Mouse (Mus musculus) hindbrain, embryonic 16.5 days (tissue): ENCODE measurements around the gene Acnat2. TPM values are rescaled to one million over a fixed set of nuclear protein-coding genes. Genes with fewer than 3 reads are reported as not detected.
"Not testable (repeated sequence)": the region's sequence is repeated elsewhere in the genome, so short reads cannot be mapped to it uniquely, and the experiment has no call there.

Experiments used
- ATAC-seq: fragments of 200-750 bp; cut with Nextera tagmentation; 2 replicates; pipeline ENCODE4 v1.8.0; 2017; ENCODE audit warnings: moderate TSS enrichment, moderate library complexity
- H3K27ac ChIP-seq: fragments of 300-500 bp; sonication (generic); 2 replicates; pipeline ENCODE4 v1.5.1; 2014; ENCODE audit warnings: low read depth, mild to moderate bottlenecking, control low read depth, low read length, moderate library complexity
- H3K27me3 ChIP-seq: fragments of 300-500 bp; sonication (generic); replicated peaks from 2 replicates; pipeline ENCODE4 v1.6.1; 2014; ENCODE audit warnings: low read length; ENCODE audit not compliant: control insufficient read depth, insufficient read depth
- H3K36me3 ChIP-seq: fragments of 300-500 bp; sonication (generic); 2 replicates; pipeline ENCODE4 v1.6.1; 2014; ENCODE audit warnings: mild to moderate bottlenecking, low read length, moderate library complexity, mixed read lengths; ENCODE audit not compliant: control insufficient read depth, insufficient read depth
- H3K4me1 ChIP-seq: fragments of 300-500 bp; sonication (generic); 2 replicates; pipeline ENCODE4 v1.6.1; 2014; ENCODE audit warnings: low read depth, low read length; ENCODE audit not compliant: control insufficient read depth, insufficient read depth
- H3K4me2 ChIP-seq: fragments of 300-500 bp; sonication (generic); 2 replicates; pipeline ENCODE4 v1.6.1; 2014; ENCODE audit warnings: mild to moderate bottlenecking, low read length, control low read depth, moderate library complexity
- H3K4me3 ChIP-seq: fragments of 300-500 bp; sonication (generic); 2 replicates; pipeline ENCODE4 v1.5.1; 2014; ENCODE audit warnings: mild to moderate bottlenecking, low read length, control low read depth, moderate library complexity
- H3K9ac ChIP-seq: fragments of 300-500 bp; sonication (generic); 2 replicates; pipeline ENCODE4 v1.6.1; 2014; ENCODE audit warnings: low read depth, mild to moderate bottlenecking, control low read depth, low read length, moderate library complexity
- H3K9me3 ChIP-seq: fragments of 300-500 bp; sonication (generic); 2 replicates; pipeline ENCODE4 v1.6.1; 2014; ENCODE audit warnings: mild to moderate bottlenecking, low read length, moderate library complexity; ENCODE audit not compliant: control insufficient read depth
- WGBS: fragments of 180-500 bp; shearing (Covaris S2); extraction: QIAGEN DNeasy Blood & Tissue Kit; methylation state at CpG from one replicate; pipeline ENCODE4 v1.1.7; 2014; 5-methylcytosine and 5-hydroxymethylcytosine counted together
- polyA plus RNA-seq: library from polyadenylated mRNA; unstranded; fragments of >200 nt; fragmentation: Nextera tagmentation; extraction: Ambion mirVana; gene quantifications from 2 replicates; pipeline ENCODE4 v1.2.1, GENCODE M21; 2015

The Acnat2 gene
- polyA plus RNA-seq, result not detected in 2 replicates

DNA sequence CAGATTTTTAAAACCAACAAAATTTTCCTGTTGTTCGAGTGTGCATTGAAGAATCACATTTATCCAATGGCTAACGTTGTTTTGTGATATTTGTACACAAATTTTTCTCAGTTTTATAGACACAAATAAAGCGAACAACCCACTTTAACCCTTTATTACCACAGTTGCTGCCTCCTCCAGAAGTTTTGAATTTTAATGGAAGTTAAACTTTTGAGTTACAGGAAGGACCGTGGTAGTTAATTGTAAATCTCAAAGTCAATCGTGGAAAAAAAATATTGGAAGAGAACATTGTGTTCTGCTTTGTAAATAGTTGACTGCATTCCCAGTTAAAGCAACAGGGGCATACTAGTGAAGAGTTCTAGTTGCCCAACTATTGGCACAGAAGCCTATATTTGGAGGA, at the start of gene Acnat2:
Gene Acnat2 (minus strand): TSS at position 195 of the 400 bp plus-strand sequence.
- H3K4me3 ChIP-seq, H3K9me3 ChIP-seq, H3K27me3 ChIP-seq, ATAC-seq, H3K36me3 ChIP-seq, H3K9ac ChIP-seq, H3K27ac ChIP-seq, H3K4me1 ChIP-seq, H3K4me2 ChIP-seq: not testable (repeated sequence)
- 92% methylated on average over 5 of the region's 5 CpGs for WGBS

DNA sequence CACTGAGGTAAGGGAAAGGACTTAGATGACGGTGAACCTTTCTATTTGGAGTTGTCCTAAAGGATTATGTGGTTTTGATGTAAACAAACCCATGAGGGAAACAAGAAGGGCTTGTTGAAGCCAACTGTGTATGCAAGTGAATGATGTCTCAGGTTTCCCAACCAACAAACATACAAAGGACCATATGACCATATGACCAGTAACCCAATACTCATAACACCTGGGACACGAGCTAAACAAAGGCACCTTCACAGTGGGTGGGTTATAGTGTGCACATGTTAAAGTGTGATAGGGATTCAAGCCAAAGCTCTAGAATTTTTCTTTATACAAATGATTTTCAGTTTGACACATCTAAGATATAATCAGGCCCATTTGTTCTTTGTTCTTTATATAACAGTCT, 48.2 kb upstream of the Acnat2 start:
- H3K4me2 ChIP-seq, result no peak overlapping the region
- no peaks in the 10 kb centered on the region for H3K27me3 ChIP-seq
- 78% methylated on average over 2 of the region's 2 CpGs for WGBS
- no peak overlapping the region for H3K4me3 ChIP-seq
- no peak overlapping the region for H3K9ac ChIP-seq
- H3K36me3 ChIP-seq, result no peaks in the 10 kb centered on the region
- ATAC-seq, result no peak
- H3K4me1 ChIP-seq, result no peaks in the 10 kb centered on the region
- H3K27ac ChIP-seq, result no peak overlapping the region
- H3K9me3 ChIP-seq, result no peaks in the 10 kb centered on the region

DNA sequence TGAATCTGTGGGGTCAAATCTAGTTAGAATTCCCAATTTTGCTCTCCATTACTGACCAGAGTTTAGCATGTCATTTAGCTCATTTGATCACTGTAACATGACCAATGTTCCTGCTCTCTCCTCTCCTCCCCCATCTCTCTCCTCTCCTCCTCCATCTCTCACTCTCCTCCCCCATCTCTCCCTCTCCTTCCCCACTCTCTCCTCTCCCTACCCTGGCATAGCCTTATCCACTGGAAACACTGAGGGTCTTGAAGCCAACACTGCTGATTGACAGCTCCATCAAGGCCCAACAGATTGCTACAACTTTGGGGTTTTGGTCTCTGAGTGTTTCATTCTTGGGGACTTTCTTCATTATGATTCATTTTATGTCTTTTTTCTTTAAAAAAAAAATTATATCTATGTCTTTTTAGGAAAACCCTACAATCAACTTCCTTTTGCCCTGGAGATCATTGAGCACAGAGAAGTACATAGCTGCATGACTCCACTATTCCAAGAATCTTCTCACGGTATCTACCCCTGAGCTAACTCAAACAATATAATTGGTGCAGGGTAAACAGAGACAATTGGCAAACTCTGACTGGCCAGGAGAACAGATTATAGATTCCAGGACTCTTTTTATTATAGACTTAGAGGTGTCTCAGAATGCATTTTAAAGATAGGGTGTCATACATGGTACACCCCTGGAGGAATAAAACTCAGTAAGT, 44.0 kb upstream of the Acnat2 start:
- no peak for ATAC-seq
- H3K9me3 ChIP-seq, result no peaks in the 10 kb centered on the region
- no peak overlapping the region for H3K9ac ChIP-seq
- no peaks in the 10 kb centered on the region for H3K4me1 ChIP-seq
- no peak overlapping the region for H3K27ac ChIP-seq
- no peak overlapping the region for H3K4me3 ChIP-seq
- H3K4me2 ChIP-seq, result no peak overlapping the region
- H3K27me3 ChIP-seq, result no peaks in the 10 kb centered on the region
- no peaks in the 10 kb centered on the region for H3K36me3 ChIP-seq
- 82% methylated on average over 1 of the region's 1 CpGs for WGBS

DNA sequence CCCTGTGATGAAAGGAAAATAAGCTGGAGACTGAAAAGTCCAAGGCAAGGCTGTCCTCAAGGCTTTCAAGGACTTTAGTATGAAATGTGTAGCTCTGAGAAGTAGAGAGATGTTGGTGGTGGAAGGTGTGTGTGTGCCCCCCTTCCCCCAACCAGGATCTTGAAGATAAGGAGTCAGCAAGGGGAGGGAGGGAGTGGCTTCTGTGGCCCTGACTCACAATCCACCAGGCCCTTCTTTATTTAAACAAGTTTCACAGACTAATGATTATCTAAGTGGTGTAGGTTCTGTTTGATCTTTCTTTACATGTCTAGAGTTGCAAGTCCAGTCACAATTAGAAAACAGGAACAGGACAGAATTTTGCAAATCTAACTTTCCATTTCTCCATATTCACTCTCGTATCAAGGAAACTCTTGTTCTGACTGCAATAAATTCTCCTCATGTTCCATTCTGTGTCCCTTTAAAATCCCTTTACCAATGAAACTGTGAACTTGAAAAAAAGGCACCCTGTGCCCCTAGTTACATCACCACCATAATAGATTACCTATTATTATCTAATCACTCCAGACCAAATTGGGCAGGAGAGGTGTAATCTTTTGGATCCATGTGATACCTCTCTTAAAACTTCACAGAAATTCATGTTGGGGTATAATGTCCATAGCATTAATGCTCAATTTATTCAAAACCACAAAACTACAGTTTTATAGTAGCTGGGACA, 43.3 kb upstream of the Acnat2 start:
- not testable (repeated sequence) for H3K27ac ChIP-seq, ATAC-seq, H3K4me1 ChIP-seq, H3K9ac ChIP-seq, H3K36me3 ChIP-seq, H3K27me3 ChIP-seq, H3K4me2 ChIP-seq, H3K9me3 ChIP-seq, H3K4me3 ChIP-seq
- WGBS, result no CpG with 5 or more reads among the region's 1 CpGs

DNA sequence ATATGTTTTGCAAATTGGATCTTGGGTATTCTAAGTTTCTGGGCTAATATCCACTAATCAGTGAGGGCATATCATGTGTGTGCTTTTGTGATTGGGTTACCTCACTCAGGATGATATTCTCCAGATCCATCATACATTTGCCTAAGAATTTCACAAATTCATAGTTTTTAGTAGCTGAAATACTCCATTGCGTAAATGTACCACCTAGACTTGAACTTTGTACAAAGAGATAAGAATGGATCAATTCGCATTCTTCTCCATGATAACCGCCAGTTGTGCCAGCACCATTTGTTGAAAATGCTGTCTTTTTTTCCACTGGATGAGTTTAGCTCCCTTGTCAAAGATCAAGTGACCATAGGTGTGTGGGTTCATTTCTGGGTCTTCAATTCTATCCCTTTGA, 29.0 kb upstream of the Acnat2 start:
- ATAC-seq, H3K4me1 ChIP-seq, H3K9ac ChIP-seq, H3K36me3 ChIP-seq, H3K27ac ChIP-seq, H3K4me2 ChIP-seq, H3K27me3 ChIP-seq, H3K9me3 ChIP-seq, H3K4me3 ChIP-seq: not testable (repeated sequence)
- WGBS, result 96% methylated on average over 3 of the region's 3 CpGs

DNA sequence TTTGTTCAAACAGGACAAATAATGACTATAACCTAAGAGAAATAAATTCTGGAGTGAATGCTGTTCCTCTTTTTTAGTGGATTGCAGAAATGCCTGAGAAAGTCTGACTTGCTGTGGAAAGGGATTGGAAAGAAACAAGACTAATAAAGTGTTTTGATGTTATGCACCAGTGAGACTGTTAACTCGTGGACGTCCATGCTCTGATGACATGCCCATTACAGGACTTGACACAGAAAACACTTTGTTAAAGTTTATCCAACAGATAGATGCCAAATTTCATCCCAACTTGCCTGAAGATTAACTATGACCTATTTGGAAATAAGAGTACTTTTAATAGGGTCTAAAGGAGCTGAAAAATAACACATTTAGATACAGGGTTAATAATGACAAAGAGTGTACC, 2.2 kb upstream of the Acnat2 start:
- H3K4me3 ChIP-seq, ATAC-seq: not testable (repeated sequence)
- WGBS, result 70% methylated on average over 2 of the region's 2 CpGs

DNA sequence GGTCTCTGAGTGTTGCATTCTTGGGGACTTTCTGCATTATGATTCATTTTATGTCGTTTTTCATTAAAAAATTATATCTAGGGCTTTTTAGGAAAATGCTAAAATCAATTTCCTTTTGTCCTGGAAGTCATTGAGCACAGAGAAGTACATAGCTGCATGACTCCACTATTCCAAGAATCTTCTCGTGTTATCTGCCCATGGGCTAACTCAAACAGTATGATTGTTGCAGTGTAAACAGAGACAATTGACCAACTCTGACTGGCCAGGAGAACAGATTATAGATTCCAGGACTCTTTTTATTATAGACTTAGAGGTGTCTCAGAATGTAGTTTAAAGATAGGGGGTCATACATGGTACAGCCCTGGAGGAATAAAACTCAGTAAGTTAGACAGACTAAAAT, 21.1 kb downstream of the Acnat2 start:
- no peaks in the 10 kb centered on the region for H3K36me3 ChIP-seq
- H3K4me1 ChIP-seq, result no peaks in the 10 kb centered on the region
- H3K4me3 ChIP-seq, result no peak overlapping the region
- no peak overlapping the region for H3K4me2 ChIP-seq
- no peak overlapping the region for H3K9ac ChIP-seq
- H3K27me3 ChIP-seq, result no peaks in the 10 kb centered on the region
- WGBS, result 61% methylated on average over 2 of the region's 2 CpGs
- H3K9me3 ChIP-seq, result no peaks in the 10 kb centered on the region
- no peak overlapping the region for H3K27ac ChIP-seq
- no peak for ATAC-seq

More for the DNA sequence above, 2.2 kb upstream of the Acnat2 start:
- H3K9me3 ChIP-seq, H3K27me3 ChIP-seq, H3K36me3 ChIP-seq, H3K9ac ChIP-seq, H3K4me2 ChIP-seq, H3K4me1 ChIP-seq, H3K27ac ChIP-seq: not testable (repeated sequence)

DNA sequence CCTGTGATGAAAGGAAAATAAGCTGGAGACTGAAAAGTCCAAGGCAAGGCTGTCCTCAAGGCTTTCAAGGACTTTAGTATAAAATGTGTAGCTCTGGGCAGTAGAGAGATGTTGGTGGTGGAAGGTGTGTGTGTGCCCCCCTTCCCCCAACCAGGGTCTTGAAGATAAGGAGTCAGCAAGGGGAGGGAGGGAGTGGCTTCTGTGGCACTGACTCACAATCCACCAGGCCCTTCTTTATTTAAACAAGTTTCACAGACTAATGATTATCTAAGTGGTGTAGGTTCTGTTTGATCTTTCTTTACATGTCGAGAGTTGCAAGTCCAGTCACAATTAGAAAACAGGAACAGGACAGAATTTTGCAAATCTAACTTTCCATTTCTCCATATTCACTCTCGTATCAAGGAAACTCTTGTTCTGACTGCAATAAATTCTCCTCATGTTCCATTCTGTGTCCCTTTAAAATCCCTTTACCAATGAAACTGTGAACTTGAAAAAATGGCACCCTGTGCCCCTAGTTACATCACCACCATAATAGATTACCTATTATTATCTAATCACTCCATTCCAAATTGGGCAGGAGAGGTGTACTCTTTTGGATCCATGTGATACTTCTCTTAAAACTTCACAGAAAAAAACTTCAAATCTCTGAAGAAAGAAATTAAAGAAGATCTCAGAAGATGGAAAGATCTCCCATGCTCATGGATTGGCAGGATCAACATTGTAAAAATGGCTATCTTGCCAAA, 24.2 kb downstream of the Acnat2 start:
- H3K27ac ChIP-seq, H3K36me3 ChIP-seq, H3K9me3 ChIP-seq, ATAC-seq, H3K4me3 ChIP-seq, H3K9ac ChIP-seq, H3K27me3 ChIP-seq, H3K4me2 ChIP-seq, H3K4me1 ChIP-seq: not testable (repeated sequence)
- 82% methylated on average over 1 of the region's 2 CpGs for WGBS

DNA sequence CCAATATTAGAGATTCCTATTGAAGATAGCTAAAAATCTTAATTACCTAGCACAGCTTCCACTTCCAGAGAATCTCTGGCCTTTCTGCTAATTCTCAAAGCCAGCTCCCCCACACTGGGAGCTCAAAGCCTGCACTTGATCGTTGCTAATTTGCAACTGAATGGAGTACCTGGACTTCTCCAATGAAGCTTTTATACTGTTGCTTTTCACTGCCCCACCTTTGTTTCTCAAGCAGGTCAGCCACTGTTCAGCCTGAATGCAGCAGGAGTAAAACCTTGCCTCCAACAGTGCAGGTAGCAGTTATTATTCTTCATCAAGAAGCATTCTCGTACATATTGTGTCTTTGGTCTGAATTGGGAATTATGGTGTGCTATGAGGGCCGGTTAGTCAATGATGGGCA, 39.9 kb downstream of the Acnat2 start:
- not testable (repeated sequence) for H3K36me3 ChIP-seq, ATAC-seq, H3K9me3 ChIP-seq, H3K4me1 ChIP-seq, H3K4me3 ChIP-seq, H3K27me3 ChIP-seq, H3K4me2 ChIP-seq, H3K9ac ChIP-seq, H3K27ac ChIP-seq
- 89% methylated on average over 3 of the region's 3 CpGs for WGBS
